Mouse (Mus musculus): ENCODE results near the gene Fndc1. TPM values are rescaled to one million over a fixed set of nuclear protein-coding genes. Genes with fewer than 3 reads are reported as not detected.
A peak's percentile ranks its signal among the peaks of the same experiment; 100 is the strongest.

Gene Fndc1
- total and polyA plus RNA-seq, 2 experiments from 2014 or later: 3.2 to 7.3 TPM

- no peak for ATAC-seq
- Histone ChIP-seq H3K36me3 (ENCODE audit: insufficient read depth, low read length) (no peaks in the 10 kb centered on the region), H3K4me1 (ENCODE audit: insufficient read depth, low read length) (0 out of 2 replicates have a peak, but pooled peaks cover under 1% of the 10 kb centered on the region), H3K27me3 (ENCODE audit: insufficient read depth, low read length) (no peaks in the 10 kb centered on the region), H3K4me2 (ENCODE audit: low read depth, low read length) (no peak overlapping the region), H3K4me3 (ENCODE audit: low read length) (no peak overlapping the region), H3K9ac (replicated peaks; ENCODE audit: low read length) (no peak overlapping the region), H3K9me3 (ENCODE audit: low read length) (no peaks in the 10 kb centered on the region), H3K27ac (no peak overlapping the region)
- DNase-seq (ENCODE audit: low spot score): no peak
- no peak for TF ChIP-seq CTCF (IDR thresholded peaks at IDR 0.05; ENCODE audit: low read depth)
- 71% methylated on average over 6 of the region's 6 CpGs for WGBS
Measured at GRCm38 (mm10) chr17:7870862-7871605, 43.9 kb upstream of the Fndc1 start.

- Histone ChIP-seq H3K27me3 (ENCODE audit: insufficient read depth, low read length) (no peaks in the 10 kb centered on the region), H3K9me3 (ENCODE audit: low read length) (no peaks in the 10 kb centered on the region), H3K27ac (no peak overlapping the region), H3K4me3 (ENCODE audit: low read length) (no peak overlapping the region), H3K4me2 (ENCODE audit: low read depth, low read length) (no peak overlapping the region), H3K4me1 (ENCODE audit: insufficient read depth, low read length) (0 out of 2 replicates have a peak, but pooled peaks cover 3% of the 10 kb centered on the region), H3K9ac (replicated peaks; ENCODE audit: low read length) (no peak overlapping the region), H3K36me3 (ENCODE audit: insufficient read depth, low read length) (no peaks in the 10 kb centered on the region)
- TF ChIP-seq CTCF (IDR thresholded peaks at IDR 0.05; ENCODE audit: low read depth): no peak
- no peak for ATAC-seq
- WGBS: 79% methylated on average over 7 of the region's 7 CpGs
- no peak for DNase-seq (ENCODE audit: low spot score)
Measured at GRCm38 (mm10) chr17:7869114-7869513, 42.0 kb upstream of the Fndc1 start.

GRCm38 (mm10) chr17:7868631-7869030, 41.5 kb upstream of the Fndc1 start:
- H3K9ac ChIP-seq (replicated peaks; ENCODE audit: low read length): no peak overlapping the region
- no peaks in the 10 kb centered on the region for H3K36me3 ChIP-seq (ENCODE audit: insufficient read depth, low read length)
- H3K4me2 ChIP-seq (ENCODE audit: low read depth, low read length): no peak overlapping the region
- H3K4me3 ChIP-seq (ENCODE audit: low read length): no peak overlapping the region
- H3K4me1 ChIP-seq (ENCODE audit: insufficient read depth, low read length): 0 out of 2 replicates have a peak, but pooled peaks cover 3% of the 10 kb centered on the region
- no peak overlapping the region for H3K27ac ChIP-seq
- TF ChIP-seq CTCF (IDR thresholded peaks at IDR 0.05; ENCODE audit: low read depth): peak; percentile 83
- ATAC-seq (0 out of 2 replicates have a peak, but pooled peaks have one; percentile 35), DNase-seq (ENCODE audit: low spot score) (peak; percentile 73)
- H3K27me3 ChIP-seq (ENCODE audit: insufficient read depth, low read length): no peaks in the 10 kb centered on the region
- WGBS: 13% methylated on average over 4 of the region's 4 CpGs
- H3K9me3 ChIP-seq (ENCODE audit: low read length): no peaks in the 10 kb centered on the region

- 26% methylated on average over 7 of the region's 7 CpGs for WGBS
- Histone ChIP-seq H3K4me3 (ENCODE audit: low read length) (no peak overlapping the region), H3K27ac (no peak overlapping the region), H3K4me2 (ENCODE audit: low read depth, low read length) (no peak overlapping the region), H3K9me3 (ENCODE audit: low read length) (no peaks in the 10 kb centered on the region), H3K27me3 (ENCODE audit: insufficient read depth, low read length) (no peaks in the 10 kb centered on the region), H3K4me1 (ENCODE audit: insufficient read depth, low read length) (0 out of 2 replicates have a peak, but pooled peaks cover 3% of the 10 kb centered on the region), H3K36me3 (ENCODE audit: insufficient read depth, low read length) (no peaks in the 10 kb centered on the region), H3K9ac (replicated peaks; ENCODE audit: low read length) (no peak overlapping the region)
- ATAC-seq (no peak), DNase-seq (ENCODE audit: low spot score) (peak; percentile 36)
- TF ChIP-seq CTCF (IDR thresholded peaks at IDR 0.05; ENCODE audit: low read depth): peak; percentile 67
Measured at GRCm38 (mm10) chr17:7864740-7865139, 37.6 kb upstream of the Fndc1 start.

GRCm38 (mm10) chr17:7863745-7864144, 36.6 kb upstream of the Fndc1 start:
- Histone ChIP-seq H3K4me2 (ENCODE audit: low read depth, low read length) (no peak overlapping the region), H3K36me3 (ENCODE audit: insufficient read depth, low read length) (no peaks in the 10 kb centered on the region), H3K4me1 (ENCODE audit: insufficient read depth, low read length) (0 out of 2 replicates have a peak, but pooled peaks cover 3% of the 10 kb centered on the region), H3K27ac (no peak overlapping the region), H3K9me3 (ENCODE audit: low read length) (no peaks in the 10 kb centered on the region), H3K9ac (replicated peaks; ENCODE audit: low read length) (no peak overlapping the region), H3K27me3 (ENCODE audit: insufficient read depth, low read length) (no peaks in the 10 kb centered on the region), H3K4me3 (ENCODE audit: low read length) (no peak overlapping the region)
- no peak for ATAC-seq
- 18% methylated on average over 4 of the region's 4 CpGs for WGBS
- peak; percentile 96 for TF ChIP-seq CTCF (IDR thresholded peaks at IDR 0.05; ENCODE audit: low read depth)
- DNase-seq (ENCODE audit: low spot score): peak; percentile 78

- H3K4me3 ChIP-seq (ENCODE audit: low read length): no peak overlapping the region
- no peak overlapping the region for H3K27ac ChIP-seq
- H3K36me3 ChIP-seq (ENCODE audit: insufficient read depth, low read length): no peaks in the 10 kb centered on the region
- H3K9ac ChIP-seq (replicated peaks; ENCODE audit: low read length): no peak overlapping the region
- no peak for DNase-seq (ENCODE audit: low spot score)
- ATAC-seq: no peak
- TF ChIP-seq CTCF (IDR thresholded peaks at IDR 0.05; ENCODE audit: low read depth): no peak
- H3K27me3 ChIP-seq (ENCODE audit: insufficient read depth, low read length): no peaks in the 10 kb centered on the region
- no peak overlapping the region for H3K4me2 ChIP-seq (ENCODE audit: low read depth, low read length)
- 0 out of 2 replicates have a peak, but pooled peaks cover under 1% of the 10 kb centered on the region for H3K4me1 ChIP-seq (ENCODE audit: insufficient read depth, low read length)
- WGBS: 67% methylated on average over 8 of the region's 8 CpGs
- H3K9me3 ChIP-seq (ENCODE audit: low read length): no peaks in the 10 kb centered on the region
Measured at GRCm38 (mm10) chr17:7860845-7861360, 33.8 kb upstream of the Fndc1 start.

- no peak for TF ChIP-seq CTCF (IDR thresholded peaks at IDR 0.05; ENCODE audit: low read depth)
- Histone ChIP-seq H3K9ac (replicated peaks; ENCODE audit: low read length) (no peak overlapping the region), H3K4me2 (ENCODE audit: low read depth, low read length) (no peak overlapping the region), H3K27ac (no peak overlapping the region), H3K9me3 (ENCODE audit: low read length) (no peaks in the 10 kb centered on the region), H3K4me3 (ENCODE audit: low read length) (no peak overlapping the region), H3K36me3 (ENCODE audit: insufficient read depth, low read length) (no peaks in the 10 kb centered on the region), H3K4me1 (ENCODE audit: insufficient read depth, low read length) (no peaks in the 10 kb centered on the region), H3K27me3 (ENCODE audit: insufficient read depth, low read length) (no peaks in the 10 kb centered on the region)
- no peak for DNase-seq (ENCODE audit: low spot score)
- no peak for ATAC-seq
- WGBS: 76% methylated on average over 6 of the region's 6 CpGs
Measured at GRCm38 (mm10) chr17:7857658-7858057, 30.6 kb upstream of the Fndc1 start.

All from hindbrain, postnatal 0 days (tissue).